Mouse (Mus musculus) midbrain, embryonic 13.5 days (tissue): ENCODE measurements around the gene Dph3. TPM values are rescaled to one million over a fixed set of nuclear protein-coding genes. Genes with fewer than 3 reads are reported as not detected.

ENCODE experiments used
- ATAC-seq: fragments of 200-750 bp; cut with Nextera tagmentation; 2 replicates; pipeline ENCODE4 v1.8.0; 2017; ENCODE audit warnings: mild to moderate bottlenecking, moderate TSS enrichment, moderate library complexity
- H3K27ac ChIP-seq: fragments of 300-500 bp; sonication (generic); 2 replicates; pipeline ENCODE4 v1.5.1; 2015; ENCODE audit warnings: inconsistent platforms, mild to moderate bottlenecking, moderate library complexity
- H3K27me3 ChIP-seq: fragments of 300-500 bp; sonication (generic); 2 replicates; pipeline ENCODE4 v1.6.1; 2015; ENCODE audit warnings: mild to moderate bottlenecking, inconsistent platforms
- H3K36me3 ChIP-seq: fragments of 300-500 bp; sonication (generic); 2 replicates; pipeline ENCODE4 v1.6.1; 2015; ENCODE audit warnings: mild to moderate bottlenecking, inconsistent platforms
- H3K4me1 ChIP-seq: fragments of 300-500 bp; sonication (generic); replicated peaks from 2 replicates; pipeline ENCODE4 v1.6.1; 2015; ENCODE audit warnings: inconsistent platforms
- H3K4me2 ChIP-seq: fragments of 300-500 bp; sonication (generic); replicated peaks from 2 replicates; pipeline ENCODE4 v1.6.1; 2015; ENCODE audit warnings: moderate library complexity, mild to moderate bottlenecking, inconsistent platforms
- H3K4me3 ChIP-seq: fragments of 300-500 bp; sonication (generic); replicated peaks from 2 replicates; pipeline ENCODE4 v1.5.1; 2015; ENCODE audit warnings: mild to moderate bottlenecking, inconsistent platforms
- H3K9ac ChIP-seq: fragments of 300-500 bp; sonication (generic); replicated peaks from 2 replicates; pipeline ENCODE4 v1.6.1; 2015; ENCODE audit warnings: mild to moderate bottlenecking, inconsistent platforms
- H3K9me3 ChIP-seq: fragments of 300-500 bp; sonication (generic); 2 replicates; pipeline ENCODE4 v1.6.1; 2016; ENCODE audit warnings: mild to moderate bottlenecking, inconsistent platforms
- WGBS: fragments of 180-500 bp; shearing (Covaris S2); methylation state at CpG from one replicate; pipeline ENCODE4 v1.1.7; 2015; 5-methylcytosine and 5-hydroxymethylcytosine counted together
- polyA plus RNA-seq: library from polyadenylated mRNA; unstranded; fragments of >200 nt; fragmentation: Nextera tagmentation; extraction: Ambion mirVana; gene quantifications from 2 replicates; pipeline ENCODE4 v1.2.1, GENCODE M21; 2015

Dph3 gene
- polyA plus RNA-seq, 1 experiment from 2014 or later: 73.9 TPM

DNA sequence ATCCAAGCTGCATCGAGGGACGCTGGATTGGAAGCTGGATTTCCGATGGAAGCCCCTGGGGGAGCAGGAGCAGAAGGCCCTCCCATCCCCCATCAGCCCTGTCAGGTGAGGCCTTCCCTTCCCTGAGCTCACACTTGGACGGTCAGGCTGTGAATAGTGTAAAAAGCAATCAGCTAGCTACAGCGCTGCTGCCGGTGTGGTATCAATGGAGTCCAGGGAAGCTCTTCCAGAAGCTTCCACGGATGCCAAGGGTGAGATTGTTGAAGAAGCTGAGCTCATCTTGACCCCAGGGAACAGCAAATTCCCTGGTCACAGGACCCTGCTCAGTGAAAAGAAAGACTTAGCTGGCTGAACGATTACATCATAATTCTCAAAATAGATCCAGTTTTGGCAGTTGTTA, 39.2 kb downstream of the Dph3 start:
- Histone ChIP-seq H3K36me3 (no peaks in the 10 kb centered on the region), H3K9ac (no peak overlapping the region), H3K27me3 (no peaks in the 10 kb centered on the region), H3K27ac (no peak overlapping the region), H3K9me3 (no peaks in the 10 kb centered on the region), H3K4me1 (no peaks in the 10 kb centered on the region), H3K4me2 (no peak overlapping the region), H3K4me3 (no peak overlapping the region)
- WGBS: 78% methylated on average over 8 of the region's 8 CpGs
- ATAC-seq: no peak

DNA sequence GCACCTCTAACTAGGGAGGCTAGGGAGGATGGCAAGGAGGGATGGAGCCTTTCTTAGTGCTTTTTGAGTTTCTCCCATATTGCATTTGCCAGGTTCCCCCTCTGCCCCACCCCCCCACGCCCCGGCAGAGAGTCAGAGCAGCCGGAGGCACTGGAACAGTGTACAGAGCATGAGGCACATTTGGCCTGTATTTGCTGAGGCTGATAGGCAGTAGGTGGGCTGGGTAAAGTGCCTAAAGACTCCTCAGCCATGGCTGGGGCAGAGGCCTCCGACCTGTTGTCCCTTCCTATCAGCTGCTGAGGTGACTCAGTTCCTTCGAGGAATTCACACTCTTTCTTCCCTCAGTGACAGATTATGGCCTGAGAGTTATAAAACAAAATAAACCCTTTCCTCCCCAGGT, 43.4 kb downstream of the Dph3 start:
- Histone ChIP-seq H3K4me3 (no peak overlapping the region), H3K4me2 (no peak overlapping the region), H3K27ac (no peak overlapping the region), H3K27me3 (no peaks in the 10 kb centered on the region), H3K4me1 (no peaks in the 10 kb centered on the region), H3K9me3 (no peaks in the 10 kb centered on the region), H3K36me3 (no peaks in the 10 kb centered on the region), H3K9ac (no peak overlapping the region)
- no peak for ATAC-seq
- 79% methylated on average over 5 of the region's 5 CpGs for WGBS

DNA sequence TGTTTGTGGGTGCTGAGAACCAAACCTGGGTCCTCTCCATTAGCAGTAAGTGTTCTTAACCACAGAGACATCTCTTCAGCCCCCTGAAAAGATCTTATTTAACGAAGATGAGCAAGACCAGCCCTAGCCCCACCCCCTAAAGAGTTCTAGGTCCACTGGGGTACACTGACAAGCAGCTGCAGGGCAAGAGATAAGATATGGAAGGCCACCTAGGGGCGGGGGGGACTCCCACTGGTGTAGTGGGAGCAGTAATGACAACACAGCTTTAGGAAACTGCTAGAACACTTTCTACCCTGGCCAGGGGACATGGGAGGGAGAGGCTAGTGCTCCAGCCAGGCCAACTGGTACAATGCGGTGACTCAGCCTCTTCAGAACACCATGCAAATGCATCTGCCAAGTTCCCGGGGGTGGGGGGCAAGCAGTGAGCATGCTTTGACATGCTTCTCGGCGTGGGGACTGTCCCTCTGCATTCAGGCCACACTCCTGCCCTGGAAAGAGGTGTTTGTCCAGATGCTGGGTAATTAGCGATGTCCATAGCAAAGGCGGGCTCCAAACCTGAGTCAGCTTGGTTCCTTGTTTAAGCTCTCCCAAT, 47.8 kb downstream of the Dph3 start:
- no peak overlapping the region for H3K4me2 ChIP-seq
- no peaks in the 10 kb centered on the region for H3K4me1 ChIP-seq
- no peak for ATAC-seq
- no peaks in the 10 kb centered on the region for H3K9me3 ChIP-seq
- no peak overlapping the region for H3K4me3 ChIP-seq
- WGBS: 83% methylated on average over 8 of the region's 8 CpGs
- H3K27me3 ChIP-seq: no peaks in the 10 kb centered on the region
- H3K9ac ChIP-seq: no peak overlapping the region
- no peaks in the 10 kb centered on the region for H3K36me3 ChIP-seq
- no peak overlapping the region for H3K27ac ChIP-seq

DNA sequence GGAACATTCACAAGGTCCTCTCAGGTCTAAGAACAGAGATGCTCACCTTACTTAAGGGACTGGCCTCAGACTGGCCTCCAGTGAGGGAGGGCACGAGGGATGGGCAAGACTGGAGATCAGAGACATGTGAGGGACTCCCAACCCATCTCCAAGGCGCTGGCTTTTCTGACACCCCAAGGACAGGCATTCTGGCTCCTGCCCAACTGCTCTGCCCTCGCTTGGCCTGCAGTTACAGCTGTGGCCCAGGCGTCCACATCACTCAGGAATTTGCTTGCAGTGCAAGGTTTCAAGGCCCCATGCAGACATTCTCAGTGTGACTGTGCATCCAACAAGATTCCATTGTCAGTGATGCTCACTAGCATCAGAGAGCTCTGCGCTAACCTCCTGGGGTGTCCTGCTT, 49.0 kb downstream of the Dph3 start:
- Histone ChIP-seq H3K36me3 (no peaks in the 10 kb centered on the region), H3K9me3 (no peaks in the 10 kb centered on the region), H3K9ac (no peak overlapping the region), H3K4me2 (no peak overlapping the region), H3K4me1 (no peaks in the 10 kb centered on the region), H3K4me3 (no peak overlapping the region), H3K27ac (no peak overlapping the region), H3K27me3 (no peaks in the 10 kb centered on the region)
- 77% methylated on average over 5 of the region's 5 CpGs for WGBS
- ATAC-seq: no peak

DNA sequence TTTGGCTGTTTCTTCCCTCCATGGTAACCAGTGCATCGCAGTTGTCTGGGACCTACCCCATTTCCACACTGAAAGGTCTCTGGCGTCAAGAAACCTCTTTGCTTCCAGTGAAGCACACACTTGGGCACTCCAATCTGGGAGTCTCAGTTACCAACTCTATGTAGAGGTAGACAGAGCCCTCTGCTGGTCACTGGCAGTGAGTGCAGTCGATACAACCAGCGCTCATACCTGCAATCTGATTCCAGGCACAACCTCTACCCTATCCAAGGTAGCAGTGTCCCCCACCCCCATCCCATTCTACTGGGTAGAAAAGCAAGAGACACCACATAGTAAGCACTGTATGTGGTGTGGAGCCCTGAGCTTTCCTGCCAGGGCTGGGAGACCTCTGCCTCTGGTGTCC, 53.0 kb downstream of the Dph3 start:
- Histone ChIP-seq H3K27ac (no peak overlapping the region), H3K4me3 (no peak overlapping the region), H3K27me3 (no peaks in the 10 kb centered on the region), H3K9me3 (no peaks in the 10 kb centered on the region), H3K36me3 (no peaks in the 10 kb centered on the region), H3K9ac (no peak overlapping the region), H3K4me1 (peaks cover 9% of the 10 kb centered on the region), H3K4me2 (no peak overlapping the region)
- peak; percentile 76 for ATAC-seq
- WGBS: 8% methylated on average over 4 of the region's 4 CpGs

Other genes starting within 250 kb of the Dph3 start
- gene Galnt15, start 56.7 kb downstream of the Dph3 start, polyA plus RNA-seq: 0.06 and 0.23 TPM in 2 replicates
- 21.0 and 27.2 TPM in 2 replicates for gene Oxnad1, start 355 bp downstream of the Dph3 start, polyA plus RNA-seq
- gene Msmb, start 56.3 kb upstream of the Dph3 start, polyA plus RNA-seq: not detected in 2 replicates
- gene Ncoa4, start 74.1 kb upstream of the Dph3 start, polyA plus RNA-seq: 89.7 and 93.6 TPM in 2 replicates
- gene Timm23, start 116.2 kb upstream of the Dph3 start, polyA plus RNA-seq: 215 and 223 TPM in 2 replicates
- gene Parg, start 116.2 kb upstream of the Dph3 start, polyA plus RNA-seq: 42.5 and 44.3 TPM in 2 replicates
- 25.9 and 29.6 TPM in 2 replicates for gene Ogdhl, start 236.3 kb upstream of the Dph3 start, polyA plus RNA-seq